Mouse (Mus musculus) A20 (cell line): ENCODE results near the gene Catsper1.

Source experiments
- DNase-seq: peaks from one replicate; pipeline ENCODE4 v3.0.0-alpha.2; 2011; ENCODE audit warnings: low read depth, low spot score

Catsper1 gene

DNA sequence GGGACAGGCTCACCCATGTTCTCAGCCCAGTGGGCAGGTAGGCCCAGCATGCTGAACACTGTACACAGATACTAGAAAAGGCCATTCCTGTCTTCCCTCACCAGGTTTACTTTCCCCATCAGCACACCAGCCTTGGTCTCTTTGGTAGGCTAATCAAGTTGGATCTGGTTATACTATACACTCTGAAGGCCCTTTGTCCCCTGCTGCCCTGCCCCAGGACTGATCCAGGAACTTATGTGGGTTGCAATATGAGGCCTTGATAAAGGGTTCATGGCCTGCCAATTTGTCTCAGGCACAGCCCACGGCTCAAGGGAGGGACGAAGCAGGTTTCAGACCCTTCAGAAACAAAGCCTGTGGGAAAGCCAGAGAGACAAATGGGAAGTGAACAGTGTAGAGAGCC lies 18.1 kb downstream of the Catsper1 start:
- DNase-seq, result no peak

DNA sequence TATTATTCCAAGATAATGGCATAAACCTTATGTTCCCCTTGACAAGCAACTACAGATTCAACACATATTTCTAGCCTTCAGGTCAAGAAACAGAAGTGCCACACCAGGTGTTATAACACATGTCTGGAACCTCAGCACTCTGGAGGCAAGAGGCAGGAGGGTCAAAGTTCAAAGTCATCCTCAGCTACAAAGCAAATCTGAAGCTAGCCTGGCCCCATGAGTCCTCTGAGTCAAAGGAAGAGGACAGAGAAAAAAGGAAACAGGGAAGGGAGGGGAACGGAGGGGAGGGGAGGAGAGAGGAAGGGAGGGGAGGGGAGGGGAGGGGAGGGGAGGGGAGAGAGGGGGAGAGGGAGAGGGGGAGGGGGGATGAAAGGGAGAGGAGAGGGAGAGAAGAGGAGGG lies 20.5 kb downstream of the Catsper1 start:
- DNase-seq, result no peak

DNA sequence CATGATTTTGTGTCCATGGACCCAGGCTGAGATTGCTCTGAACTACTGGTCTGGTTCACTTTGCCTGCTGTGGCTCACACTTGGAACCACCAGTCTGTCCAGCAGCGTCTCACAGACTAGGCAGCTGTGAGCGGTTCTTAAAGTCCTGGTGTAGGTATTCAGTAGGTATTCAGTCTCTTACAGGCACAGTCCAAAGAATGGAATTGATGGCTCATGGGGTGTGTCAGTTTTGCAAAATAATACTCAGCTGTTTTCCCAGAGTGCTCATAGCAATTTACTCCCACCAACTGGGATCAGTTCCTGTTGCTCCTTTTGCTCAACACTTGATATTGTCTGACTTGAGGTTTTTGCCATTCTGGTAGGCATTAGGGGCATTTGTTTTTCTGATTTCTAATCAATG lies 26.6 kb downstream of the Catsper1 start:
- no peak for DNase-seq

DNA sequence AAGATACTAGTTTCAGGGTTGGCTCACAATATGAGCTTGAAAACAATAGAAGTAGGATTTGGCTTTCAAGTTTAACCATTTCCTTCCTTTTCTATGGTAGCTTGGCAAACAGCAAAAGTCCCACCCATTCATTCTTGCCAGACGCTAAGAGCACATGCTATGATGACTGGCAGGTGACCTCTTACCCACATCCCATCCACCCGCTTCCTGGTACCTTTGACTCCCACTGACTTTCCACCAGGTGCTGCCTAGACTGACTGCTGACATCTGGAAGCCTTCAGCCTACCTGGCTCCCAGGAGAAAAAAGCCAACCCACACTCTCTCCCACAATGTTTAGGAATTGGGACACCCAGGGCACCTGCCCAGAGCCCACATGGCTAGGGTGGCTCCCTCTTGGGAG lies 28.6 kb downstream of the Catsper1 start:
- no peak for DNase-seq

DNA sequence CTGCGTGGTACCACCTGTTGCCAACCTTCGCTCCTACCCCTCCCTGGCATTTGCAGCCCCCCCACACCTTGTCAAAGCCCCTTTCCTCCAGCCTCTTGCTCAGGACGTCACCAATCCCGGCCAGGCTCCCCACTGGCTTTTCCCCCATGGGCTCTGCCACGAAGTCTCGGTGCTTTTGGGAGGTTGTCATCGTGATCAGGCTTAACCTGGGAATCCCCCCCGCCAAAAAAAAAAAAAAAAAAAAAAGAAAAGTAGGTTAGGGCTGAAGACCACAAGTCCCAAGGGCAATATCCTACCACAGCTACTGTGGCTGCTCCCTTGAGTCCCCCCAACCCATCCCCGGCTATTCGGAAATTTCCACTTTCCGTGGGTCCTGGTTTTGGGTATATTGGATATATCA lies 30.2 kb downstream of the Catsper1 start:
- DNase-seq, result no peak

DNA sequence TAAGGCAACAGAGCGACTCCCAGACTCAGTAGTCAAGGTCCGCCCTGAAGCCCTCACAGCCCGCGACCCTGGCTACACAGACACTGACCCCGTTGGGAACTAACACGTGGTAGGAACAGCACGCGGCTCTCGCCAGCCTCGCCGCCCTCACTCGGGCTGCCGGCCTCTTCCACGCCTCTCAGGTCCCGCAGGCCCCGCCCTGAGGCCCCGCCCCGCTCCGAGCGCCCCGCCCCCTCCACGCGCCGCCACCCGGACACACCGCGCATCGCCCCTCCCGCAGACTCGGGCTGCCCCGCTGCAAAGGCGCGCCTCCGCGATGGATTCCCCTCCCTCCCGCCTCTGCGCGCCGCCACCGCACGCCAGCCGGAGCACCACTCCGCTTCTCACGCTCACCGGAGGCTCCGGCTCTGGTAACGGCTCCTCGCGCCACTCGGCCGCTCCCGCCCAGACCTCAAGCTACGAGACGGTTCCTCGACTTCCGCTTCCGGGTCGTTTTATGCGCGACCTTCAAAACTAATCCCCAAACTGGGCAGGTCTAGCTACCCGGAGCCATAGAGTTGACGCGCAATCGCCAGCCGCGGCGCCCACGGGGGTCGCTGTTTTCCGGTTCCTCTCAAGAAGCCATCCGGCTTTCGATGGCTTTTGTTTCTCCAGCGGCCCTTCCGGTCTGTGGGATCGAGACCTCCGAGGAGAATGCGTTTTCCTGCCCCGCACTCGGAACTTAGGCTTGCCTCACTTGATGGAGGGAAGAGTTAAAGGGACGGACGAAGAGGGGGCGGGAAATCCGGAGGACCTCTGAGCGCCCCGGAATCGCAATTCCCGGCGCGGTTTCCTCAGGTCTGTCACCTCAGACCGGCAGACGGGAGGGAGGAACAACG lies 30.9 kb downstream of the Catsper1 start, which contains the start of gene Eif1ad:
Gene Eif1ad, plus strand, starts transcription at position 567 of the 878 bp plus-strand sequence.
- DNase-seq, result peak; percentile 100

DNA sequence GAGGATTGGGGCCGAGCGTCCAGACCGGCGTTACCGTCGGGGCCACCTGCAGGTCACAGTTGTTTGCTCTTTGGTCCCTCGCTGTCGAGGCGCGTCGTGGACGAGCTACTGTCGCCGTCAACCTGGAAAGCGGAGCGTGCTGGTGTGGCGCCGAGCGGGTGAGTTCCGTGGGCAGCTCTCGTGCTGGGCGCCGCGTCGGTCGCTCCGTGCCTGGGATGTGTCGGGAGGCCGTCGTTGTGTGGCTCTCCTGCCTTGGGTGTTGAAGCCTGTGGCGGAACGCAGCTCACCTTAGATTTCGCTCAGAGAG lies 31.5 kb downstream of the Catsper1 start, which contains the start of gene Banf1:
Gene Banf1, minus strand, starts transcription at position 116 of the 307 bp plus-strand sequence.
- no peak for DNase-seq

DNA sequence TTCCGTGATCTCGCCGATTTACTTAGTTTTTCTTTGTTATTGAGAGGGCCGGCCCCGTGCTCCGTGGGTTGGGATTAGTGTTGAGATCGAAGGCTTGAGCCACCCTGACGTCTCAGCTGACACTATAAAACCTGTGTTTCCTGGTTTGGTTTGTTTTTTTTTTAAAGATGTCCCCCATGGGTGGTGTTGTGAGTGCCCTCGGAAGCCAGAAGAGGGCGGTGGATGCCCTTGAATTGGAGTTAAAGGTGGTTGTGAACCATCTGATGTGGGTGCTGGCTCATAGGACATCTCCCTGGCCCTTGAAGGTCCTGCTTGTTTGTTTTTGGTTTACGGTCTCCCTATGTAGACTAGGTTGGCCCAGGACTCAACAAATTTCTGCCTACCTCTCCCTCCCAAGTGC lies 31.9 kb downstream of the Catsper1 start:
- peak; percentile 41 for DNase-seq

DNA sequence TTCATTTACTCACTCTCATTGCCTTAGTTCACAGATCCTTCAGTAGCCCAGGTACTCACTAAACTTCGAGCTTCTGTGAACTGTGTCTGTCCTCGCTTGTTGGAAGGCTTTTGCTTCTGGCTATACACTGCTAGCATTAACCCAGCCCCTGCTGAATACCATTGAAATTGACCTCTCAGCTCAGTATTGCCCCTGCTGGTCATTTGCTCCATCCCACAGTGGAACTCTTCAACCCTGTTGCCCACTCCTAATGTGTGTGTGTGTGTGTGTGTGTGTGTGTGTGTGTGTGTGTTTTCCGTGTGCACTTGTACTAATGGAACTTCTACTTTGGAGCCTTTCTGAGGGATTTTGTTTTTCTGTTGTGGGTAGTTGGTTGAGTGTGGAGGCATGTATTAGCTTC lies 35.4 kb downstream of the Catsper1 start:
- DNase-seq, result no peak

DNA sequence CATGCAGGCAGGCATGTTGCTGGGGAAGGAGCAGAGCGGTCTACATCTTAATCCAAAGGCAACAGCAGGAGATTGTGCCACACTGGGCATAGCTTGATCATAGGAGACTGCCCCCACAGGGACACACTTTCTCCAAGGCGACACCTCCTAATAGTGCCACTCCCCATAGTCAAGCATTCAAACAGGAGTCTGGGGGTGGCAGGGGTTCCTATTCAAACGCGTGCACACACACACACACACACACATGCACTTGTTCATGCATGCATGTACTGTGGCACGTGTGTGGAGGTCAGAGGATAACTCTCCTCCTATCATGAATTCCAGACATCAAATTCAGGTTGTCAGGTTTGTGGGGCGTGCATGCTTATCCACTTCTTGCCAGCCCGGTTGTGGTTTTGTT lies 37.2 kb downstream of the Catsper1 start:
- DNase-seq, result no peak

DNA sequence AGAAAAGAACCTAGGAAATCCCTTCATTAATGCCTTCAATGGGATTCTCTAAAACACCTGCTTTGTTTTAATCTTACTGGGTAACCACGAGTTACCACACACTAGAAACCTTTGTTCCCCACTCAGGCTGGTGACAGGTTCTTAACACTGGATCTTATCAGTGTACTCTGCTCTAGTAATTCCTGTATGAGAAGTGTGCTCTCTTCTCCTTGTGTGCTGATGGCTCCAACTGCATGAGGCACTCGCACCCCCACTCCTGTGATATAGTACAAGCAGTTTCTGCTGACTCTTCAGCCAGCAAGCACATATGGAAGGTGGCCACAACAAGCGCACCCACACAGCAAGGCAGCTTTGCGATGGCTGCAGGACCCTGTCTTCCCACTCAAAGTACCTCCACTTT lies 38.6 kb downstream of the Catsper1 start:
- no peak for DNase-seq

DNA sequence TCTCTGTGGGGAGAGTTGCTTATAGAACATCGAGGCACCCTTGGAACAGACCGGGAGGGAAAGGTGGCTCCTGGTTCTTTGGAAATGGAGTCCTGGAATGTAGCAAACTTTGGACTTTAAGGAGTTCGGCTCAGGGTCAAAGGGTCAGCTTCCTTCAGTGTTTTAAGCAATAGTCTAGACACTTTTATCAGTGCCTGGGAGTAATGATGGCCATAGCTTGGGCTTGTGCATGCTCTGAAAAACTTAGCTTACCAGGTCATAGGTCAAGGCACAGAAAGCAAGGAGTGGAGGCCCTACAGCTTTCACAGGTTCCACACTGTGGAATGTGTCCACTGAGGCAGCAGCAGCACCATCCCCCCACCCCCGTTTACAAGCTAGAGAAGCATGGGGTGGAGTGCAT lies 39.2 kb downstream of the Catsper1 start:
- no peak for DNase-seq

DNA sequence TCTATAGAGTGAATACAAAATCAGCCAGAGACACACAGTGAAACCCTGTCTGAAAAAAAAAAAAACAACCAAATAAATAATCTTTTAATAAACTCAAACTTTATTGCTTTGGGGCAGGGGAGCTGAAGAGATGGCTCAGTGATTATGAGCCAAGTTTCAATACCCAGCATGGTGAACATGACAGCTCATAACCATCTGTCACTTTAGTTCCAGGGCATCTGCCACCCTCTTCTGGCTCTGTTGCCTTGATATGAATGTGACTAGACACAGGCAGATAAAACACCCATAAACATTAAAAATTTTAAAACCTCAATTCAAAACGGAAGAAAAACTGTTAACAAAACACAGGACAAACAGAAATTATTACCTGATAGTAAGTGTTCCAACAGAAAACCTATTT lies 41.9 kb downstream of the Catsper1 start:
- no peak for DNase-seq

DNA sequence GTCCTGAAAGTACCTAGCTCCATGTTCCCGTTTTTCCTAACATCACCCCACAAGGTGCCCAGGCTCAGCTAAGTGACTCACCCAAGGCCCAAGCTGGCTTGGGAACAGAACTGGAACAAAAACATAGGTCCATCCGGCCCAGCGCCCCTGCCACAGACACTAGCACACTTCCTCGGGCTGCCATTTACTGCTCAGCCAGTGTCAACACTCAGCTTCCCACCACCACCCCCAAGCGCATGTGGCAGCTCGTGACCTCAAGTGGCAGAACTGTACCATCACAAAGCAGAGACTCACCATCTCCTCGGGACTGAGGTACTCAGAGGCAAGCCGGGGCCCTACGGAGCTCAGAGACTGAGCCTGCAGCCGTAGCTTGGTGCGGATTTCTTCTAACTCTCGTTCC lies 47.8 kb downstream of the Catsper1 start:
- no peak for DNase-seq

DNA sequence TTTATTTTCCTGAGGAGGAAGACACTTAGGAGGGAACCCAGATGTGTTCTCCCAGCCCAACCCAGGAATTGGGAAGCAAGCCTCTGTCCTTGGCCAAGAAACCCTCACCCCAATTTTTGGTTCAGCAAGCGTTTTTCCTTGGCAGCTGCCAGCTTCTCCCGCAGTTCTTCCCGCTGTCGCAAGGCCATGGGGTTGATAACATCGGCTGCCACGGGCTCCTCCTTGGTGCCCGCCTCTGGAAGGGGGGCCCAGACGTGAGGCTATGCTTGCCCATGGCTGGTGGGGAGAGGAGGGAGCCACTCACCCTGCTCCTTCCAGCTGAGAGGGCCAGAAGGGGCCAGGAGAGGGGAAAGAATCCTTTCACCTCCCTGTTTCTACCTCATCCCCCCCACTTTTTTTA lies 49.2 kb downstream of the Catsper1 start:
- no peak for DNase-seq

DNA sequence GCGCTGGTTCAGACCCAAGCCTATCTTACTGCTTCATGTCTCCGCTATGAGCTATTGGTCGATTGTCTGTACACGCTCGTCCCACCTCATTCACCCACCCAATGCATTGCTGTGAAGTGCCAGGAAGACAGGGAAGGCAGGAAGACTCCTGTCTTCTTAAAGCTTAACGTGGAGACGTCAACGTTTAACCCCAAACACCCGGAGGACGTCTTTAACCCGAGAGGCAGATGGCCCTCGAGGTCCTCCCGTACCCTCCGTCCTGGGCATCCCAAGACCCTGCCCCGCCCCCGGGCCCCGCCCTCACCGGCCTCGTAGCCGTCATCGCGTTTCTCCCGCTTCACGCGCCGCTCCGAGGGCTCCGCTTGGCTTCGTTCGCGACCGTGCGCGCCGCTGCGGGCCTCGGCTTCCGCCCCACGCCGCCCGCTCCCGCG lies 52.5 kb downstream of the Catsper1 start:
- peak; percentile 50 for DNase-seq

DNA sequence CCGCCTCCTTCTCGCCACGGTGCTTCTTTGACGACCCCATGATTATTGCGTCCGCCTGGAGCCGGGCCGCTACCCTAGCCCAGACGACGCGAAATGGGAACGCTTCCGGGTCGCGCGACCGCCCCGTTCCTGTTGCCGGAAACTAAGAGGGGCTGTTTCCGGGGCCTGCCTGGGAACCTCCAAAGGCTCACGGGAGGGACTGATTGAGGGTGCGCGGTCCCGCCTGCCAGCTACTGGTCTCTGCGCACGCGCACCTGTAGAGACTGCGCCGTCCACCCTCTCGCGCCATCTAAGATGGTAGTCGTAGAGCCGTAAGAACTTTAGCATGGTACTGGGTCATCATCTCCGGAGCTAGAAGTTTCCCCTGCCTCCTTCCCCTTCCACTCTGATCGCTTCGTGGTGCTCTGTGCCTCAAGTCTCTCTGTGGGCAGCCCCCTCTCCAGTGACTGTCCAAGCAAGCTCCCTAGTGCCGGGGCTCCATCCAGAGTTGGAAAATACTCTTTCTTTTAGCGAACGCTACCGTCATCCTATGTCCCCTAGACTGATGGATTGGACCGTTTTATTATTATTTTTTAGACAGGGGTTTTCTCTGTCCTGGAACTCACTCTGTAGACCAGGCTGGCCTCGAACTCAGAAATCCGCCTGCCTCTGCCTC lies 53.2 kb downstream of the Catsper1 start, which contains the start of gene Sart1:
Gene Sart1, minus strand, starts transcription at position 116 of the 655 bp plus-strand sequence.
- peak; percentile 97 for DNase-seq

DNA sequence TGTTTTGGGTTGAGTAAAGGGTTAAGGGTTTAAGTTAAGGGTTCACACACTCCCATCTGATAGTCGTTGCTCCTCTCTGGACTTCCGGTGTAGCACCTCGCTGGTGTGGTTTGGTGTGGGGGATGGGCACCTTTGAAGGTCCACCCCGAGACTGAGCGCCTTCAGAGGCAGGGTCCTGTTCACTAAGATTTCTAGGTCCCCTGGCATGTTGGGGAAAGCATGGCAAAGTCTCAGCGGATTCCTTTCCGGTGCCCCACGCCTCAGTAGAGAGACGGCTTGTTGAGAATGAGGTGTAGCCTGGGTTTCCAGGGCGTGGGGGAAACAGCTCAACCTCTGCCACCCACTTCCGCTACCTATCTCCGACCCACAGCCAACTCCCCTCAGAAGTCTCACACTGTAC lies 54.1 kb downstream of the Catsper1 start:
- peak; percentile 91 for DNase-seq

DNA sequence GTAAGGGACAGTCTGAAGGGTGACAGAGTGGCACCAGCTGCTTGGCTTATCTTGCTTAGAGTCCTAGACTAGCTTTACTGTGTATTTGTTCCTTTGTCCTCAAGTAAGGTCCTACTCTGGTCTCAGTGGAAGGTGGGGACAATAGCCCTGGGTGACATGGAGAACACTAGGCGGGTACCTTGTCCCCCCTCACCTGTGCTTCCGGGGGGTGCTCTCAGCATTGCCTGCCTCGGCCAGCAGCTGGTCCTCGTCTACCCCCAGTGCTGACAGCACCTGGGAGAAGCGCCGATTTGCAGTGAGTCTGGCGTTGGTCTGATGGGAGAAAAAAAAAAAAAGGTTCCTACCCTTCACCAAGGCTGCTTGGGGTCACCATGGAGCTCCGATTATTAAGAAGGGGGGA lies 54.9 kb downstream of the Catsper1 start:
- no peak for DNase-seq

DNA sequence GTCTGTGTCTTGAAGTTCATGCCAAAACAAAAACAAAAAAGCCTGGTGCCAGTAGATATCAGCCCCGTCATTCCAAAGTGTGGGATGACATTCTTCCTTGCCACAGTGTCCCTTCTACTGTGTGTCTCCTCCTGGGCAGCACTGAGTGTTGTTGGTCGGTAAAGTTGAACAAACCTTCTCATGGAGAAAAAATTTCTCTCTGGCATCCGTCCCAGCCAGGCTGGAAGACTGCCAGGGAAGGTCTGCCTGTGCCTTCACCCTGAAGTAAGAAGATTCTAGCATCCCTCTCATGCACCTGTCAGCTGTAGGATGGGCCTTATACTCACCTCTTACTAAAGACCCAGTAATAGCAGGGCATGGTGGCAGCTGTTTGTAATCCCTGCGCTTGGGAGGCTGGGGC lies 57.4 kb downstream of the Catsper1 start:
- no peak for DNase-seq
